Comparison of ENCODE assay signal across 9 mouse cellular contexts in the genomic region with DNA sequence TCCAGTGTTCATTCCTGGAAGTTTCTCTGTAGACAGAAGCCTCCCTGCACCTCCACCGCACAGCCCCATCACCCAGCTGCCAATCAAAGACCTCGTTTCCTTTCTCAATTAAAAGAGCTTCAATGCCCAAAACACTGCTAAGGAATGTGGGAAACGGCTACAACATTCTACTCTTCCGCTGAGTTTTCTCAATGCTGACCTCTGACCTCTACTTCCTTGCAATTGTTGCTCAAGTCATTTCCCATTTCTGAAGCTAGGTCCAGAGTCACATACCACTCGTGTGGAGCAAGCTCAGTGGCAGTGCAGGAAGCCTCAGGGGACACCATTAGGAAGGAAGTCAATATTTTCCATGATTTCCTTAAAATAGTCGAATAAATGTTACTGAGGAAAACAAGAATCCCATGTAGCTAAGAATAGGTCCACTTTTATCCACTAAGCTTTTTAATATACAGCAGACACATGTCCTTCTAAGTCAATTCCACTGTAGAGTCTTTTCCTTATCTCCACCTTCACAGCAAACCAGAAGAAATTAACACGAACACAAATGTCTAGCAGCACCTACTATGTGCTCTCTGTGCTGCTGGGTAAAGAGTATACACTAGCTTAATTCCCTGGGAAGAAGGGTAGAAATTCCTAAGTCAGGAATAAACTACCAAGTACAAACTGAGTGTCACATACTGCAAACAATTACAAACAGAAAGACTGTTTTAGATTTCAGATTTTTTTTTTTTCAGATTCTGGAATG. TPM values are rescaled to one million over a fixed set of nuclear protein-coding genes. Genes with fewer than 3 reads are reported as not detected.
DNase-seq lines count a peak whose midpoint lies in the region; ATAC-seq and TF ChIP-seq lines count a peak whose summit lies in the region.
"Had no signal": no experiment of that assay in that cellular context is flagged by ENCODE, and none has a peak within 500 bp of the region (broad histone marks: within the 10 kb centered on the region; RNA-seq: fewer than 3 reads in every experiment).

No protein-coding gene starts in this region.

- H3K4me1 ChIP-seq in neural tube, embryonic 11.5 days (ENCODE audit: control insufficient read depth, insufficient read depth, low read length): no peaks in the 10 kb centered on the region
- peaks cover 13% of the 10 kb centered on the region; the same call in 1 of the 2 replicates for H3K4me1 ChIP-seq in kidney, postnatal 0 days (replicated peaks; ENCODE audit: insufficient read depth, low read length)

- no peak for ATAC-seq in neural tube, embryonic 11.5 days (ENCODE audit: insufficient read depth, low FRiP score, low TSS enrichment)
- ATAC-seq in kidney, postnatal 0 days (replicated peaks; ENCODE audit: low FRiP score, low read depth): 0 out of 2 replicates have a peak, but pooled peaks have one; percentile 33

- peak; percentile 37 for DNase-seq in adrenal gland, adult 2 months
- DNase-seq in adrenal gland, adult 18-20 months (ENCODE audit: low spot score in 2 of 2): no peak
- DNase-seq in neural tube, embryonic 11.5 days (ENCODE audit: low spot score): peak; percentile 21
- DNase-seq in neural tube, embryonic 10.5 days (ENCODE audit: extremely low spot score, low spot score): no peak
- DNase-seq in kidney, postnatal 0 days (ENCODE audit: low spot score): peak; percentile 89
- peak; percentile 52 for DNase-seq in skeletal muscle tissue, adult 2 months (ENCODE audit: low read depth, low spot score)
- DNase-seq in ovary, adult 18-20 months (ENCODE audit: low spot score): no peak
- no peak for DNase-seq in cerebellum, postnatal 10 days

- H3K27ac ChIP-seq in neural tube, embryonic 11.5 days (ENCODE audit: low read depth, low read length): no peak overlapping the region
- H3K27ac ChIP-seq in kidney, postnatal 0 days: peak overlapping the region; percentile 9; the same call in 1 of the 2 replicates
- H3K27ac ChIP-seq: hindbrain, embryonic 14.5 days had no signal

- no peak overlapping the region for H3K9ac ChIP-seq in neural tube, embryonic 11.5 days (ENCODE audit: low read length)
- no peak overlapping the region for H3K9ac ChIP-seq in kidney, postnatal 0 days (ENCODE audit: low read depth, low read length)
- H3K9ac ChIP-seq: hindbrain, embryonic 14.5 days had no signal

- H3K27me3 ChIP-seq in neural tube, embryonic 11.5 days (ENCODE audit: control insufficient read depth, insufficient read depth, low read length): no peaks in the 10 kb centered on the region
- no peaks in the 10 kb centered on the region for H3K27me3 ChIP-seq in kidney, postnatal 0 days (ENCODE audit: insufficient read depth, low read length)

- WGBS in neural tube, embryonic 11.5 days: 49% methylated on average over 7 of the region's 7 CpGs
- 31% methylated on average over 7 of the region's 7 CpGs for WGBS in kidney, postnatal 0 days

- H3K4me2 ChIP-seq in neural tube, embryonic 11.5 days (ENCODE audit: low read depth): no peak overlapping the region
- H3K4me2 ChIP-seq in kidney, postnatal 0 days (ENCODE audit: low read length): no peak overlapping the region
- H3K4me2 ChIP-seq: hindbrain, embryonic 14.5 days had no signal

- H3K36me3 ChIP-seq in neural tube, embryonic 11.5 days (ENCODE audit: control insufficient read depth, insufficient read depth, low read length): no peaks in the 10 kb centered on the region
- H3K36me3 ChIP-seq in kidney, postnatal 0 days (ENCODE audit: insufficient read depth, low read length): no peaks in the 10 kb centered on the region

- H3K9me3 ChIP-seq in neural tube, embryonic 11.5 days (ENCODE audit: control insufficient read depth, low read length): no peaks in the 10 kb centered on the region
- no peaks in the 10 kb centered on the region for H3K9me3 ChIP-seq in kidney, postnatal 0 days (replicated peaks; ENCODE audit: low read length)

- no peak for TF ChIP-seq CTCF in kidney, postnatal 0 days (IDR thresholded peaks at IDR 0.05; ENCODE audit: low read depth)

- H3K4me3 ChIP-seq in neural tube, embryonic 11.5 days (ENCODE audit: low read depth, low read length): no peak overlapping the region
- H3K4me3 ChIP-seq in kidney, postnatal 0 days (replicated peaks; ENCODE audit: low read depth, low read length): no peak overlapping the region

RNA-seq across cellular contexts. Expression of gene Tmem131, which starts 28.8 kb away (rescaled TPM):
- total RNA-seq in adrenal gland, adult 2 months (2021): 10 to 100 TPM; 38.8 to 51.0 TPM
- 15.8 and 17.8 TPM in 2 replicates for polyA plus RNA-seq in adrenal gland, adult 2 months (2012; rRNA removed)
- 10 to 100 TPM; 37.2 to 44.1 TPM for total RNA-seq in adrenal gland, adult 18-20 months (2021)
- polyA plus RNA-seq in neural tube, embryonic 11.5 days (2014; fragmentation: Nextera tagmentation; extraction: Ambion mirVana): 19.3 and 19.5 TPM in 2 replicates
- polyA plus RNA-seq in kidney, postnatal 0 days (2015; fragmentation: Nextera tagmentation; extraction: Ambion mirVana): 9.0 and 9.2 TPM in 2 replicates

Comparison
In these comparisons a context has a peak if more than half of its experiments do, and no peak if none do; other contexts are left out.
1. DNase-seq: peak in adrenal gland, adult 2 months (single experiment), neural tube, embryonic 11.5 days (single experiment), kidney, postnatal 0 days (single experiment) and skeletal muscle tissue, adult 2 months (single experiment); none in adrenal gland, adult 18-20 months (0 of 2), neural tube, embryonic 10.5 days (single experiment), ovary, adult 18-20 months (single experiment) and cerebellum, postnatal 10 days (0 of 2).